Mouse (Mus musculus) thymus, postnatal 36 days (tissue): Measurements from ENCODE around the gene Apc2.
A peak's percentile ranks its signal among the peaks of the same experiment; 100 is the strongest.
"Not testable (repeated sequence)": the region's sequence is repeated elsewhere in the genome, so short reads cannot be mapped to it uniquely, and the experiment has no call there.

Source experiments
- DNase-seq, 2 experiments: peaks; one replicate each; pipeline ENCODE4 v3.0.0; 2022; ENCODE audit warnings: mixed read lengths in 2 of 2

Apc2 gene

DNA sequence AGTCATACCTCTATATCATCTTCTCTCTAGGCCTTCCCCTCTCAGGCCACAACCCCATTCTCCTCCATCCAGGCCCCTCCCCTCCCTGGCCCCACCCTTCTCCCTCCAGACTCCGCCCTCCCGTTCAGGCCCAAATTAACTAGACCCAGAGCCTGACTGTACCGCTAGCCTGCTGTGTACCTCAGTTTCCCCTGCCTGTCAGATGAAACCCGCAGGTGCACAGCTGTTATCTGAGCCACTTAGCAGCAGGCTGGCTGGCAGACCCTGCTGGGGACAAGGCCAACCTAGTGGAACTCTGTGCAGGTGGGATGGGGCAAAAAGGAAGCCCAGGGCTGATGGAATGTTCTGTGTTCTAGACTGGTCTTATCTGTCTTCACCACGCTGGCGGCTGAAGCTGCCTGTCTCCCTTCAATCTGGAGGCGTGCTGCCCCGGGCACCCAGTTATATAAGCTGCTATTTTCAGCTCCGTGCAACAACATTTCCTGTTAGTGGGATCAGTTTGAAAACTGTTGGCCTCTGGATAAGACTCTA, 48.4 kb downstream of the Apc2 start:
- DNase-seq = no peak

GRCm38 (mm10) chr10:80345122-80345521, 49.3 kb downstream of the Apc2 start:
- peak; percentile 33 to 49 for DNase-seq

DNA sequence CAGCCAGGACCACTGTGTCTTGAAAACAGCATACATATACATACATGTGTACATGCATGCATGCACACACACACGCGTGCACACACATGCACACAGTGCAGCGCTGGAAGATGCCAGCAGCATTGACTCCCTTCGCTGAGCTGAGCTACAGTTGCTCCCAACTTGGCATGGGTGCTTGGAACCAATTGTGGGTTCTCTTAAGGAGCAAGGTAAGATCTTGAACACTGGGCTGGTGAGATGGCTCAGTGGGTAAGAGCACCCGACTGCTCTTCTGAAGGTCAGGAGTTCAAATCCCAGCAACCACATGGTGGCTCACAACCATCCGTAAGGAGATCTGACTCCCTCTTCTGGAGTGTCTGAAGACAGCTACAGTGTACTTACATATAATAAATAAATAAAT, 50.2 kb downstream of the Apc2 start:
- not testable (repeated sequence) for DNase-seq

- no peak for DNase-seq
Measured at GRCm38 (mm10) chr10:80347514-80347967, 51.8 kb downstream of the Apc2 start.

DNA sequence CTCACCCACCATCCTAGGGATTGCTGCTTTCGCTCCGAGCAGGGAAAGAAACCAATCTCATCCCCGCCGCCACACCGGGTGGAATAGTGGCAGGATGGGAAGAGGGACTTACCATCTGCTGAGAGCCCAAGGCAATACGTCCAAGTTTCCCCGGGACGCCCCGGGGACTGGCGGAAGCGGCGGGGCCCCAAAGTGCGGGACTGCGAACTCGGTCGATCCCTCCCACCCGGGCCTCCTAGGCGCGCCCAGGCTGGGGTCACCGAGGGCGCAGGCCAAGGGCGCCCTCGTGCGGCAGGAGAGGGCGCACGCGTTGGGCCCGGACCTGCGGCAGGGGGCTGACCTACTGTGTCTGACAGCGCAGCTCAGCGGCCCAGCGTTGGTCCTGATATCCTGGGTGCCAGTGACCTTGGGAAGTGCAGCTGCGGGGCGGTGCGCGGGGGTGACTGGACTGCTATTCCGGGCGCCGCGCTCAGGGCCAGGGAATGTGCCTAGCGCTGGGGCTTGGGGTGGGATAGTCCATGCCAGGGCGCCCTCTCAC, 52.5 kb downstream of the Apc2 start, which contains the start of gene Adamtsl5:
Gene Adamtsl5 (minus strand): TSS at position 169 of the 538 bp plus-strand sequence.
- DNase-seq = peak; percentile 67 to 73

GRCm38 (mm10) chr10:80348981-80349380, 53.2 kb downstream of the Apc2 start:
- no peak for DNase-seq

DNA sequence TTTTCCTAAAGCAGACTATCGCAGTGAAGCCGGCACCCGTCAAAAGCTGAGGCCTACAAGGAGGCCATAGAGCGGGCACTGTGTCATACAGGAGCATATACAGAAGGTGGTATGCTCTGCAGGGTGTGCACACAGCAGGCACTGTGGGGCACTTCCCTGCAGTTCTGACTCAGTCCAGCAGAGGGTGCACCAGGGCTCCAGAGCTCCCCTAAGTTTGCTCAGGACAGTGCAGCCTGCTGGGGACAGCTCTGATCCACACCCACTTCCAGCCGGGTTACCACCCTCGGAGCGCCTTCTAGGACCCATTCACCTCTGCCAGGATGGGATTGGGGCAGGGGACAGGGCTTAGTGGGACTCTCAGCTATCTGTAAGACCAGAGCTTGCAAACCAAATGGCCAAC, 54.5 kb downstream of the Apc2 start:
- DNase-seq = peak; percentile 78 to 83

GRCm38 (mm10) chr10:80351896-80352295, 56.1 kb downstream of the Apc2 start:
- no peak for DNase-seq

- DNase-seq = no peak
Measured at GRCm38 (mm10) chr10:80352727-80353126, 57.0 kb downstream of the Apc2 start.

- no peak for DNase-seq
Measured at GRCm38 (mm10) chr10:80355431-80355830, 59.7 kb downstream of the Apc2 start.

GRCm38 (mm10) chr10:80356001-80356682, 60.4 kb downstream of the Apc2 start, which contains the start of gene Plk5:
Gene Plk5, plus strand, starts transcription at chr10:80356459.
- no peak for DNase-seq

DNA sequence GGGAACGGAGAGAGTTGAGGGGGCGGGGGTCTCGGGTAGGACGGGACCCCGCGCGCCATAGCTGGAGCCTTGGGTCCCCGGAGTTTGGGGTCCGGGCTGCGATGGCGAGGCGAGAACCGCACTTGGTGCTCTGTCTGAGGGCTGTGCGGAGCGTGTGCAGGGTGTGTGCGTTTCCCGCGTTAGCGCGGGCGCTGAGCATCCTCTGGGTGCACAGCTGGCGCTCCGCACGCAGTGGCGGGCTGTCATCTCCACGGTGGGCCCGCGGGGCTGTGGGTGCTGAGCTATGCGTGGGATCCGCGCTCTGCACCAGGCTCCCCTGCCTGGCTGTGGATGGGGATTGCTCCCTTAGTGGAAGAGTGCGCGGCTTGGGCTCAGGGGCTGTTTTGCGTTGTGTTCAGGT, 61.0 kb downstream of the Apc2 start:
- DNase-seq = no peak

- no peak for DNase-seq
Measured at GRCm38 (mm10) chr10:80357336-80357735, 61.6 kb downstream of the Apc2 start.

DNA sequence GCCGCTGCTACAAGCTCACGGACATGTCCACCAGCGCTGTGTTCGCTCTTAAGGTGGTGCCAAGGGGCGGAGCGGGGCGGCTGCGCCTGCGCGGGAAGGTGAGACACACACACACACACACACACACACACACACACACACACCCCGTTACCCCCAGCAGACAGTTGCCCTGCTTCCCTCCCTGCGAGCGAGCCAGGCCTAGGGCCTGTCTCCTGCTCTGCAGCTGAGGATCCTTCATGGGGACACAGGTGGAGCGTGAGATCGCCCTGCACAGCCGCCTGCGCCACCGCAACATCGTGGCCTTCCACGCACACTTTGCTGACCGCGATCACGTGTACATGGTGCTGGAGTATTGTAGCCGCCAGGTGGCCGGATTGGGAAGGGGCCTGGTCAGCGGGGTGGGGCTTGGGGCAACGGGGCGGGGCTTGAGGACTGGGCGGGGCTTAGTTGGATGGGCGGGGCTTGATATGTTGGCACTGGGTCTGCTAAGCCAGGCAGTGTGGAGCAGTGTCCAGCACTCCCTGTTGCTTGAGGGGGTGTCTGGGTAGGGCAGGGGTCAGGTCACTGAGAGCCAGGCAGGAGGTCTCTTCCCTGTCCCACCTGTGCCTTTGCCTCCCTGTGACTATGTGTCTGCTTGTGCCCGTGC, 62.3 kb downstream of the Apc2 start:
- no peak for DNase-seq

DNA sequence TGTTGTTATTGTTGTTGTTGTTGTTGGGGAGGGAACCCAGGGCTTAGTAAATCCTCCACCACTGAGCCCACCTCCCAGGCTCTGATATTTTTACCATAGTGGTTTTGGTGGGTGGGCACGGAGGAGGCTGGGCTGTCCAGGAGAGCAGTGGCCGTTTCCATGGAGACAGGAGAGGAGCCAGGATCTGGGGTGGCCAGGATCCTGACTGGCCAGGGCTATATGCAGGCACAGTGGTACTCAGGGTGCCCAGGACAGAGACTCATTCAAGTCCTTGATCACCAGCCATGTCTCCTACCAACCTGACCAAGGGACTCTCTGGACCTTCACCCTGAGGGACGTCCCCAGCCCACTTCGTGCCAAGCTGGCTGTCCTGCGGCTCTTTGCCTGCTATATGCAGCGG, 68.0 kb downstream of the Apc2 start:
- DNase-seq = no peak

- DNase-seq = no peak
Measured at GRCm38 (mm10) chr10:80365736-80366135, 70.0 kb downstream of the Apc2 start.
